Mouse (Mus musculus) heart, postnatal 0 days (tissue): ENCODE results near the gene Lrrc23. TPM values are rescaled to one million over a fixed set of nuclear protein-coding genes. Genes with fewer than 3 reads are reported as not detected.
"Not testable (repeated sequence)": the region's sequence is repeated elsewhere in the genome, so short reads cannot be mapped to it uniquely, and the experiment has no call there.

Experiments
- ATAC-seq: fragments of 200-750 bp; cut with Nextera tagmentation; 2 replicates; pipeline ENCODE4 v1.8.0; 2017; ENCODE audit warnings: low read depth, moderate number of reproducible peaks, moderate library complexity; ENCODE audit not compliant: insufficient read depth
- DNase-seq: peaks from one replicate; pipeline ENCODE4 v3.0.0-alpha.2; 2016; ENCODE audit warnings: low spot score
- H3K27ac ChIP-seq: fragments of 300-500 bp; sonication (generic); 2 replicates; pipeline ENCODE4 v1.5.1; 2014; ENCODE audit warnings: low read depth, mild to moderate bottlenecking
- H3K27me3 ChIP-seq: fragments of 300-500 bp; sonication (generic); 2 replicates; pipeline ENCODE4 v1.6.1; 2014; ENCODE audit warnings: low read length, mixed read lengths; ENCODE audit not compliant: control insufficient read depth, insufficient read depth
- H3K36me3 ChIP-seq: fragments of 300-500 bp; sonication (generic); replicated peaks from 2 replicates; pipeline ENCODE4 v1.6.1; 2014; ENCODE audit warnings: low read length, mixed read lengths; ENCODE audit not compliant: control insufficient read depth, insufficient read depth
- H3K4me1 ChIP-seq: fragments of 300-500 bp; sonication (generic); 2 replicates; pipeline ENCODE4 v1.6.1; 2014; ENCODE audit warnings: antibody characterized with exemption; ENCODE audit not compliant: control insufficient read depth, insufficient read depth
- H3K4me2 ChIP-seq: fragments of 300-500 bp; sonication (generic); 2 replicates; pipeline ENCODE4 v1.6.1; 2014; ENCODE audit warnings: low read depth, mild to moderate bottlenecking, low read length, moderate library complexity
- H3K4me3 ChIP-seq: fragments of 300-500 bp; sonication (generic); 2 replicates; pipeline ENCODE4 v1.5.1; 2014; ENCODE audit warnings: low read depth, low read length
- H3K9ac ChIP-seq: fragments of 300-500 bp; sonication (generic); replicated peaks from 2 replicates; pipeline ENCODE4 v1.6.1; 2014; ENCODE audit warnings: low read depth, low read length, mixed read lengths
- H3K9me3 ChIP-seq: fragments of 300-500 bp; sonication (generic); replicated peaks from 2 replicates; pipeline ENCODE4 v1.6.1; 2016; ENCODE audit warnings: low read length; ENCODE audit not compliant: control insufficient read depth
- CTCF ChIP-seq: IDR thresholded peaks from 2 replicates; pipeline ENCODE4 v1.5.1; 2016; ENCODE audit warnings: antibody characterized with exemption, control low read depth, low read depth
- EP300 ChIP-seq: IDR thresholded peaks from 2 replicates; pipeline ENCODE4 v1.6.1; 2016; ENCODE audit warnings: antibody characterized with exemption, low read depth
- WGBS: fragments of 180-500 bp; shearing (Covaris S2); extraction: QIAGEN DNeasy Blood & Tissue Kit; methylation state at CpG from one replicate; pipeline ENCODE4 v1.1.7; 2014; 5-methylcytosine and 5-hydroxymethylcytosine counted together
- polyA plus RNA-seq: library from polyadenylated mRNA; unstranded; fragments of >200 nt; fragmentation: Nextera tagmentation; extraction: Ambion mirVana; gene quantifications from 2 replicates; pipeline ENCODE4 v1.2.1, GENCODE M21; 2015
- total RNA-seq: library from RNA; depleted of rRNA; stranded (reverse); fragments of >200 nt; gene quantifications from 2 replicates; pipeline ENCODE4 v1.2.3, GENCODE M21; 2014; ENCODE audit warnings: low replicate concordance

Gene Lrrc23
- total and polyA plus RNA-seq, 2 experiments from 2014 or later: not detected

GRCm38 (mm10) chr6:124813933-124814332, 34.4 kb upstream of the Lrrc23 start, which contains the start of gene Tpi1:
Gene Tpi1, minus strand, starts transcription at chr6:124814296.
- peak; percentile 89 for ATAC-seq
- WGBS: under 1% methylated on average over 22 of the region's 22 CpGs
- Histone ChIP-seq H3K27ac (peak within 1 kb of the TSS; percentile 96), H3K9me3 (no peaks in the 10 kb centered on the region), H3K4me1 (peaks cover 13% of the 10 kb centered on the region; the same call in 1 of the 2 replicates), H3K4me3 (peak within 1 kb of the TSS; percentile 71), H3K4me2 (peak within 1 kb of the TSS; percentile 79), H3K27me3 (no peaks in the 10 kb centered on the region), H3K36me3 (peaks cover 56% of the 10 kb centered on the region), H3K9ac (peak within 1 kb of the TSS; percentile 91)
- DNase-seq: peak; percentile 97
- 0 out of 2 replicates have a peak, but pooled peaks have one; percentile 24 for TF ChIP-seq EP300
- TF ChIP-seq CTCF: no peak

DNA sequence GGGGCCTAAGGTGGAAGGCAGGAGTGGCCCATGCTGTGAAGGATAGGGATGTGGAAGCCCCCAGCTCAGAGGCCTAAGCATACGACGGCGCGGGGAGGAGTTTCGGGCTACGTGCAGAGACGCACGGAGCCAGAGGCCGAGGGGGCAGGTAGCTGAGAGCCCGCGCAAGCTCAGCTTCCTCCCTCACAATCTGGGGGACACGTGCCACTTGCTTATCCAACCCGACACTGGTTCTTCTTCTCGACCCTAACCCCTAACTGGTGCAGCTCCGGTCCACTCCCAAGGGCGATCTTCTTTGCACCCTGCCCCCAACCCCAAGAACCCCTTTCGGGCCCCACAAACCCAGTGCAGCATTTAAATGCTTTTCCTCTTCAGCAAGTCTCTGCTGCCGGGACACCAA, 34.0 kb upstream of the Lrrc23 start:
- peak overlapping the region; percentile 71 for H3K4me3 ChIP-seq
- H3K9ac ChIP-seq: peak overlapping the region; percentile 91
- ATAC-seq: peak; percentile 65
- H3K27ac ChIP-seq: peak overlapping the region; percentile 96
- H3K27me3 ChIP-seq: no peaks in the 10 kb centered on the region
- H3K4me1 ChIP-seq: peaks cover 13% of the 10 kb centered on the region; the same call in 1 of the 2 replicates
- TF ChIP-seq CTCF: no peak
- no peak for TF ChIP-seq EP300
- under 1% methylated on average over 18 of the region's 18 CpGs for WGBS
- DNase-seq: peak; percentile 75
- H3K36me3 ChIP-seq: peaks cover 52% of the 10 kb centered on the region
- no peaks in the 10 kb centered on the region for H3K9me3 ChIP-seq
- H3K4me2 ChIP-seq: peak overlapping the region; percentile 79

GRCm38 (mm10) chr6:124812848-124813247, 33.3 kb upstream of the Lrrc23 start:
- H3K9ac ChIP-seq: peak overlapping the region; percentile 91
- ATAC-seq (no peak), DNase-seq (no peak)
- H3K4me1 ChIP-seq: peaks cover 17% of the 10 kb centered on the region
- TF ChIP-seq EP300 (no peak), CTCF (no peak)
- WGBS: 12% methylated on average over 9 of the region's 9 CpGs
- no peaks in the 10 kb centered on the region for H3K9me3 ChIP-seq
- peak overlapping the region; percentile 79 for H3K4me2 ChIP-seq
- H3K27me3 ChIP-seq: no peaks in the 10 kb centered on the region
- peak overlapping the region; percentile 71 for H3K4me3 ChIP-seq
- peaks cover 45% of the 10 kb centered on the region for H3K36me3 ChIP-seq
- H3K27ac ChIP-seq: peak overlapping the region; percentile 96

- H3K4me1 ChIP-seq: peaks cover 22% of the 10 kb centered on the region
- DNase-seq: no peak
These were observed 32.4 kb upstream of the Lrrc23 start for GRCm38 (mm10) chr6:124811701-124812560.

DNA sequence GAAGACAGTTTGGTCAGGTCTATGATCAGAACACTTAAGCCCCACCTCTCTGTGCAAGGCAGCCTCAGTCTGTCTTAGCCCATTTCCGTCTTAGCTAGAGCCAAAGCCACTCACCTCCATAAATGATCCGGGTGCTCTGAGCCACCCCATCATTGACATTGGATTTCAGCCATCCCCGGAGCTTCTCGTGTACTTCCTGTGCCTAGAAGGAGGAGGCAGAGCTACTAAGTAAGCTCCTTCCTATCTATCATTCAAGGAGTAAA, 31.8 kb upstream of the Lrrc23 start:
- Histone ChIP-seq H3K27me3 (no peaks in the 10 kb centered on the region), H3K27ac (no peak overlapping the region), H3K4me1 (peaks cover 22% of the 10 kb centered on the region), H3K9ac (no peak overlapping the region), H3K9me3 (no peaks in the 10 kb centered on the region), H3K4me2 (no peak overlapping the region), H3K36me3 (peaks cover 30% of the 10 kb centered on the region), H3K4me3 (no peak overlapping the region)
- DNase-seq (no peak), ATAC-seq (no peak)
- 43% methylated on average over 4 of the region's 4 CpGs for WGBS
- TF ChIP-seq EP300 (no peak), CTCF (no peak)

More at GRCm38 (mm10) chr6:124811701-124812560, 32.4 kb upstream of the Lrrc23 start:
- Histone ChIP-seq H3K9ac (peak overlapping the region; percentile 91), H3K27ac (no peak overlapping the region), H3K9me3 (no peaks in the 10 kb centered on the region), H3K4me2 (peak overlapping the region; percentile 79), H3K4me3 (peak overlapping the region; percentile 71), H3K27me3 (no peaks in the 10 kb centered on the region), H3K36me3 (peaks cover 36% of the 10 kb centered on the region)
- WGBS: 63% methylated on average over 24 of the region's 24 CpGs
- TF ChIP-seq CTCF (no peak), EP300 (no peak)
- ATAC-seq: no peak

DNA sequence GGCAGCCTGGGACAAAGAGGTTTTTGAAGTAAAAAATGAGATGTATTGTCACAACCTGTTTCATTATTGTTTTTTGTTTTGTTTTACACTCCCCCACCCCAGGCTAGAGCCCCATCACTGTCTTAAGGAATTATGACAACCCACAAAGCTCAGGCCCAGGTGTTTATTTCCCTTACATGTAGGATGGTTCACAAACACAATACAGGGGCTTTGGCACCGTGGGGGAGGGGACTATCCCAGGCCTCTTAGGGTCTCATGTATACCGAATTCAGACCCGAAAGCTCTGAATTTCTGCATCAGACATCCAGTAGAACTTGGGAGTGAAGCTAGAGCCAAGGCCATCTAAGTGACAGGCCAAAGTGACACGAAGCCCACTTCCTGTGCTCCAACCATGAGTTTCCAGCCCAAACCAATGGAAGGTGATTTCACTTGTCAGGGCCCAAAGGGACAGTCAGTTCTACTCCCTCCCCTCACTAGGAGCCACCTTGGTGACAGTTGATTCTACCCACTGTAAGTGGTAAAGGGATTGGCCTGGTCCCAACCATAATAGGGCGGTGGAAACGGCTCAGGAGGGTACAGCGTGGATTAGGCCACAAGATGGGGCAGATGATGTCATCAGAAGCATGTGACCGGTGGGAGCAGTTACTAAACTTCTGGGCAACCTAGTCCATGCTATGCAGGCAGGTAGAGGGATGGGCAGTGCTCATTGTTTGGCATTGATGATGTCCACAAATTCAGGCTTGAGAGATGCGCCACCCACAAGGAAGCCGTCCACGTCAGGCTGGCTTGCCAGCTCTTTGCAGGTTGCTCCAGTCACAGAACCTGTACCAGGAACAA, 31.3 kb upstream of the Lrrc23 start:
- DNase-seq, H3K9ac ChIP-seq, H3K27ac ChIP-seq, H3K4me3 ChIP-seq, H3K27me3 ChIP-seq, H3K4me2 ChIP-seq, ATAC-seq, H3K9me3 ChIP-seq: not testable (repeated sequence)
- WGBS: 71% methylated on average over 11 of the region's 11 CpGs
- peaks cover 25% of the 10 kb centered on the region for H3K36me3 ChIP-seq
- H3K4me1 ChIP-seq: peaks cover 22% of the 10 kb centered on the region
